Mouse (Mus musculus): Measurements from ENCODE around the gene Rergl. TPM values are rescaled to one million over a fixed set of nuclear protein-coding genes. Genes with fewer than 3 reads are reported as not detected.

Gene Rergl
- not detected for total RNA-seq (2021)
- long read RNA-seq: 0 reads

GRCm38 (mm10) chr6:139501876-139502275, at the start of gene Rergl:
Gene Rergl, minus strand, starts transcription at chr6:139501976.
- DNase-seq (ENCODE audit: low spot score in 2 of 2): no peak

DNA sequence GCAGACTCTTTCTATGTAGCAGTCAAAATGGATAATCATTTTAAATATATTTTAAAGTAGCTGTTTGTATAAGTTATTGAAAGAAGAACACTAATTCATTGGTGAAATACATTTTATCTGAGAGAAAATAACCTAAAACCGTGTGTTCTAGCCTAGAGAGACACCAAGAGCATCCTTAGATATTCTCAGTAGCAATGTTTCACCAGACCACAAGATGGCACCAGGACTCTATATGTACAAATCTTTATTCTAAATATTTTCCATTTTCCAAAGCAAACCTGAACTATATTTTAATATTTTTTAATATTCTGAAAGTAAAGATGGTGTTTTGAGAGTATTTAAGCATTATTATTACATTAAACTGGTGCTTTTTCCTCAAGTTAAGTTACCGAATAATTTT, 36.7 kb upstream of the Rergl start:
- peak in 1 of 2 experiments; percentile 34 for DNase-seq (ENCODE audit: low spot score in 2 of 2)

DNA sequence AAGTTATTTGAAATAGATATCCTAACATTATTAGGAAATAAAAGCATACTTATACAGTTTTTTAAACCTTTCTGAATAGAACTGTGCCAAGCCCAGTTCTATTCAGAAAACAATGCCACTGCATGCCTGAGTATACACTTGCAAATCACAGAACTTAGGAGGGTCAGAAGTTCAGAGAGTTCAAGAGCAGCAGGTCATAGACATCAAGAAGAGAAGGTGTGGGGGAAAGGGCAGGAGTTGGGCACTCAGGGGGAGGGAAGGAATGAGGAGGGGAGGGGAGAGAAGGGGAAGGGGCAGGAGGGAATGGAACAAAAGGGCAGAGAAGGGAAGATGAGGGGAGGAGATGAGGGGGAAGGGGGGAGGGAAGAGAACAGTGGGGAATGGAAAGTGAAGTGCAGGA, 23.6 kb upstream of the Rergl start:
- DNase-seq (ENCODE audit: low spot score in 2 of 2): no peak

- no peak for DNase-seq (ENCODE audit: low spot score in 2 of 2)
These were observed 22.5 kb upstream of the Rergl start for GRCm38 (mm10) chr6:139524288-139524687.

- DNase-seq (ENCODE audit: low spot score in 2 of 2): peak in 1 of 2 experiments; percentile 22
These were observed 13.2 kb upstream of the Rergl start for GRCm38 (mm10) chr6:139514938-139515510.

- peak in 1 of 2 experiments; percentile 47 for DNase-seq (ENCODE audit: low spot score in 2 of 2)
These were observed 22.0 kb downstream of the Rergl start for GRCm38 (mm10) chr6:139479730-139480129.

- no peak for DNase-seq (ENCODE audit: low spot score in 2 of 2)
These were observed 36.8 kb downstream of the Rergl start for GRCm38 (mm10) chr6:139464980-139465379.

- DNase-seq (ENCODE audit: low spot score in 2 of 2): no peak
These were observed 37.5 kb downstream of the Rergl start for GRCm38 (mm10) chr6:139464292-139464691.

DNA sequence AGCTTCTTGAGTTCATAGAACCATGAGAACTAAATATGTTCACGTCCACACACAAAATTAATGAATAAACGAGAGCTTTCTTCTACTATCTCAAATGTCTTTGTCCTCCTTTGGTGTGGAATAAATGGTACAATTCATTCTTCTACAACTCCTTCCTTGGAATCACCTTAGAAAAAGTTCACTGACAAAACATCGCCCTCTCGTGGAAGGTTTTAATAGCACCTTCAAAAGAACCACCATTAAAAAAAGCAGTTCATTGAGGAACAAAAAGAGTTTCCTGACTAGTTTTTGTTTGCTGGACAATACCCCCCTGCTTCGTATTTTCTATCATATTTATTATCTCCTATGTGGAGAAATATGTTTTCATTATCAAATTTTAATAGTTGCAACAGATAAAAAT, 40.7 kb downstream of the Rergl start:
- peak in 1 of 2 experiments; percentile 55 for DNase-seq (ENCODE audit: low spot score in 2 of 2)

- DNase-seq (ENCODE audit: low spot score in 2 of 2): no peak
These were observed 41.3 kb downstream of the Rergl start for GRCm38 (mm10) chr6:139460470-139460869.

DNA sequence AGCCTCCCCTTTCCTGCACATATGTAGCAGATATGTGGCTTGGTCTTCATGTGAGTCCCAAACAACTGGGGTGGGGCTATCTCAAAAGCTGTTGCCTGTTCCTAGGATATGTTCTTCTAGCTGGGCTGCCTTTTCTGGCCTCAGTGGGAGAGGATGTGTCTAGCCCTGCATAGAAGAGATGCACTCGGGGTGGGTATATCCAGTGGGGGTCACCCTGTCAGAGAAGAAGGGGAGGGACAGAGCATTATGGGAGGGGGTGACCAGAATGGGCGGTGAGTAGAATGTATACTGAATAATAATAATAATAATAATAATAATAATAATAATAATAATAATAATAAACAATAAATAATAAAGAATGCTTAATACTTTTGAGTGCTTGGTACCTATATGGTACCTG, 57.8 kb downstream of the Rergl start:
- DNase-seq (ENCODE audit: low spot score in 2 of 2): no peak

Other genes with a start within 250 kb of the Rergl start
- gene Pik3c2g, start 85.2 kb upstream of the Rergl start, total RNA-seq (2021): under 1 TPM; 0.46 to 0.82 TPM

Measured in layer of hippocampus, adult 18-20 months (tissue).